Mouse (Mus musculus): Measurements from ENCODE around the gene Map9. TPM values are rescaled to one million over a fixed set of nuclear protein-coding genes. Genes with fewer than 3 reads are reported as not detected.
"Not testable (repeated sequence)": the region's sequence is repeated elsewhere in the genome, so short reads cannot be mapped to it uniquely, and the experiment has no call there.

Map9 gene
- 46.1 and 47.1 TPM in 2 replicates for polyA plus RNA-seq (2015; fragmentation: Nextera tagmentation; extraction: Ambion mirVana)

DNA sequence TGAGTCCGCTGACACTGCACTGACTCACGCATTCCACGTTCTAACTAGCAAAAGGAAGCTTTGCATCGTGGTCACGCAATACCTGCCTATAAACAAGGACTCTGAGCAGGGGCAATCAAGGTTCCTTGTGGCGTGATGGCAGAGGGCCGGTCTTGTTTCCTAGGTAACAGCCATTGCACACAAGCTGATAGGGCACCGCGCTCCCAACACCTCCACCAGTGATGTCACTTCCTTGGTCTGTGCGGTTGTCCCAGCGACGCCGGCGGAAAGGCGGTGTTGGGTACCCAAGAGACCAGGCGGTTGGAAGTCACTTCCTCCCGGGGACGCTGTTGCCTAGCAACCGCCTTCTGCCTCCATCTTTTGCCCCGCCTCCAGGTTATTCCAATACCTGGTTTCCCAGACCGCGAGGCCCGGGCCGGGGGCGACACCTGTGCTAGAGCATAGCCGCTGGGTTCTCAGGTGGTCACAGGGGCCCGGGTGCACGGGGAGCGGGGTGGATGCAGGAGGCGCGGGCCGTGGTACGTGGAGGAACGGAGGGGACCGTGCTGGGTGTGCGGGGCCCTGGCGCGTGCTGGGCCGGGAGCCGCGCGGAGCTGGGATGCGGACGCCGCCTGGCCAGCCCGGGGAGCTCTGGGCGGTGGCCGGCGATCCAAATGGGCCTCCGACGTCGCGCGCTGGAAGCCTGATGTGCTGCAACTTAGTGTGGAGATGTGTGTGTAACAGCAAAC is at the start of gene Map9:
Map9 (plus strand) TSS at position 248 of the 728 bp plus-strand sequence.
- peaks cover 7% of the 10 kb centered on the region for H3K4me1 ChIP-seq (replicated peaks)
- peak within 1 kb of the TSS; percentile 57 for H3K4me2 ChIP-seq
- H3K9ac ChIP-seq, result peak within 1 kb of the TSS; percentile 84
- H3K36me3 ChIP-seq, result peaks cover 17% of the 10 kb centered on the region
- H3K9me3 ChIP-seq, result no peaks in the 10 kb centered on the region
- peak within 1 kb of the TSS; percentile 86 for H3K4me3 ChIP-seq
- 0 out of 2 replicates have a peak, but pooled peaks cover 2% of the 10 kb centered on the region for H3K27me3 ChIP-seq
- H3K27ac ChIP-seq, result peak within 1 kb of the TSS; percentile 86
- WGBS, result 0% methylated on average over 54 of the region's 54 CpGs
- peak; percentile 100 for ATAC-seq (ENCODE audit: low FRiP score)

DNA sequence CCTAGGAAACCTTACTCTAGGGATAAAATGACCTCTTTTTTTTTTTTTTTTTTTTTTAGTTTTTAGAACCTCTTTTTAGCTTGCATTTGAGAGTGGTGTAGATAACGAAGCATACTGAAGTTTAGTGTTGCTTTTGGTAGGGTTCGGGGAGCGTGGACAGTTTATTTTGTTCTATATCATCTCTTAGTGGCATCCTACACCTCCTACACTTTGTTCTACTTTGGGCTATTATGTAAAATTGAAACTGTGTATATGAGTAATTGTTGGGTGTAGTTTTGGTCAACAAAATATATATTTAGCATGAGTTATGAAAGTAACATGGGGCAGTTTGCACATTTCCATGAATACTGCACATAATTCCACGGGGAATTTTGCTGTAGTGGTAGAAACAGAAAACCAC is 42.1 kb upstream of the Map9 start:
- H3K36me3 ChIP-seq, result no peaks in the 10 kb centered on the region
- no peak overlapping the region for H3K27ac ChIP-seq
- no peak overlapping the region for H3K4me2 ChIP-seq
- no peaks in the 10 kb centered on the region for H3K9me3 ChIP-seq
- no peak for ATAC-seq (ENCODE audit: low FRiP score)
- no peak overlapping the region for H3K9ac ChIP-seq
- WGBS, result 92% methylated on average over 4 of the region's 4 CpGs
- no peak overlapping the region for H3K4me3 ChIP-seq
- H3K27me3 ChIP-seq, result no peaks in the 10 kb centered on the region
- no peaks in the 10 kb centered on the region for H3K4me1 ChIP-seq (replicated peaks)

- not testable (repeated sequence) for H3K4me3 ChIP-seq; ATAC-seq (ENCODE audit: low FRiP score); H3K9me3 ChIP-seq; H3K27me3 ChIP-seq; H3K4me1 ChIP-seq (replicated peaks); H3K27ac ChIP-seq; H3K9ac ChIP-seq; H3K36me3 ChIP-seq; H3K4me2 ChIP-seq
- 97% methylated on average over 1 of the region's 1 CpGs for WGBS
Observed at GRCm38 (mm10) chr3:82326736-82327135, 31.1 kb upstream of the Map9 start.

DNA sequence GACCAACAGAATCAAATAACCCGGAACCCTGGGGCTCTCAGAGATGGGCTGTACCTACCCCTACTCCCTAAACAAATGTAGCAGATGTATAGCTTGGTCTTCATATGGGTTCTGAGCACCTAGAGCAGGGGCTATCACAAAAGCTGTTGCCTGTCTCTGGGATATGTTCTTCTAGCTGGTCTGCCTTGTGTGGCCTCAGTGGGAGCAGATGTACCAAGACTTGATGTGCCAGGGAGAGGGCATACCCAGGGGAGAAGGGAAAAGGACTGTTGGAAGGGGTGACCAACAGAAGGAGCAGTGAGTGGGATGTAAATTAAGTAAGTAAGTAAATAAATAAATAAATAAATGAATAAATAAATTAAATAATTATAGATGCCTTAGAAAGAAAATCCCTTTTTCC is 25.8 kb upstream of the Map9 start:
- H3K4me1 ChIP-seq (replicated peaks), result peaks cover 4% of the 10 kb centered on the region; the same call in 1 of the 2 replicates
- no peak overlapping the region for H3K4me3 ChIP-seq
- H3K4me2 ChIP-seq, result no peak overlapping the region
- 100% methylated on average over 1 of the region's 1 CpGs for WGBS
- H3K27ac ChIP-seq, result no peak overlapping the region
- H3K9ac ChIP-seq, result no peak overlapping the region
- no peaks in the 10 kb centered on the region for H3K36me3 ChIP-seq
- no peaks in the 10 kb centered on the region for H3K9me3 ChIP-seq
- no peak for ATAC-seq (ENCODE audit: low FRiP score)
- H3K27me3 ChIP-seq, result no peaks in the 10 kb centered on the region

DNA sequence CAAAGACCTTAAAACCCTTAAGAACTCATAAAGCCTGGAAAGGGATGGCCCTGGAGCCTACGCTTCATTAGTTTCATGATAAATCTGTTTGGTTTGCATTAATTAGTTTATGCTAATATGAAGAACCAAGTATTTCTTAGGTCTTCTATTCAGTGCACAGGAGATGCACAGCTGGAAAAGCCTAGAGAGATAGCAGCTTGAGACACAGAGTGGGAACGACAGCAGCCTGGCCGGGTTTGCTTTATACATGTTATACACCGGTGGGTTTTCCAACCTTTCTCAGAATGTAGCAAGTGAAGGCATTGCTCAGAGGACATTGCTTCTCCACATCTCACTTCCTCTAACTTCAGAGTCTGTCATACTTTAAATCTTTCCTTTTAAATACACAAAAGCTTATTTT is 25.3 kb upstream of the Map9 start:
- H3K4me2 ChIP-seq, result no peak overlapping the region
- no peak overlapping the region for H3K9ac ChIP-seq
- peaks cover 4% of the 10 kb centered on the region; the same call in 1 of the 2 replicates for H3K4me1 ChIP-seq (replicated peaks)
- peak; percentile 54 for ATAC-seq (ENCODE audit: low FRiP score)
- no peaks in the 10 kb centered on the region for H3K27me3 ChIP-seq
- H3K36me3 ChIP-seq, result no peaks in the 10 kb centered on the region
- 72% methylated on average over 4 of the region's 4 CpGs for WGBS
- no peak overlapping the region for H3K4me3 ChIP-seq
- H3K27ac ChIP-seq, result no peak overlapping the region
- no peaks in the 10 kb centered on the region for H3K9me3 ChIP-seq

DNA sequence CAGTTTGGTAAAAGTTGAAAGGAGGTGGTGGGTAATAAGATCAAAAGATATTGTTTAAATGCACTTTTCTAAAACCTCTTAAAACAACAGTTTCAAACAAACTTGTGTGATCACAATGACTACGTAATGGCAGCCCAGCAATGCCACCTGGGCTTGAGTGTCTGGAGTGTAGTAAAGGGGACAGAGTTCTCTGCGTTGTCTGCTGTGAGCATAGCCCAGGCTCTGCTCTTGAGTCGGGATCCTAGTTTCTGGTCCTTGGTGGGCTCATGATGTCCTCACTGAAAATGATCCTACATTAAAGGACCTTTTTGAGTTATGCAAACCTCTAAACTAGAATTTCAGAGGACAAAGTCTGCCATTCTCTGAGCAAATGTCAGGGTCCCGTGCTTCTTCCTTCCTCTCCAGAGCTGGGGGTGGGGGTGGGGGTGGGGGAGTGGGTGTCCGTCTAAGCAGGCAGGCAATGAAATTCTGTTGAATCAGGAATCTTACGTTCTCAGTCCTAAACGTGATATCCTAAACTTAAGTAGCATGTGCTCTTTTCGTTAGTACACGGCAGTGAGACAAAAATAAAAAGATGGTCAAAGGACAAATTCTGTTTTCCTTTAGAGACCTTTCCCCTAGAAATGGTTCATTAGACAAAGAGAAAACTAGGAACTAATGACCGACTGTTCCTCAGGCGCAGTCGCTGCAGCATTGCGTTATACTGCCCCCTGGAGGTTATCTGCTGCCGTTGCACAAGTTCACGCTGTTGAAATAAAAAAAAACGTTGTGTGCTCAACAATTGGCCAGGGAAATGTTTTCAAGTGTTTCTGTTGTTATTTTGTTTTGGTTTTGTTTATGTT is 24.5 kb upstream of the Map9 start:
- Histone ChIP-seq H3K36me3 (no peaks in the 10 kb centered on the region), H3K9me3 (no peaks in the 10 kb centered on the region), H3K9ac (no peak overlapping the region), H3K4me3 (peak overlapping the region; percentile 31), H3K4me2 (peak overlapping the region; percentile 50), H3K4me1 (replicated peaks) (peaks cover 4% of the 10 kb centered on the region; the same call in 1 of the 2 replicates), H3K27me3 (no peaks in the 10 kb centered on the region), H3K27ac (no peak overlapping the region)
- ATAC-seq (ENCODE audit: low FRiP score), result peak; percentile 79
- 11% methylated on average over 16 of the region's 16 CpGs for WGBS

- Histone ChIP-seq H3K27ac (no peak overlapping the region), H3K4me1 (replicated peaks) (no peaks in the 10 kb centered on the region), H3K36me3 (no peaks in the 10 kb centered on the region), H3K27me3 (no peaks in the 10 kb centered on the region), H3K9ac (no peak overlapping the region), H3K9me3 (no peaks in the 10 kb centered on the region), H3K4me2 (no peak overlapping the region), H3K4me3 (no peak overlapping the region)
- no peak for ATAC-seq (ENCODE audit: low FRiP score)
- 67% methylated on average over 10 of the region's 10 CpGs for WGBS
Observed at GRCm38 (mm10) chr3:82340111-82340510, 17.7 kb upstream of the Map9 start.

GRCm38 (mm10) chr3:82348277-82348860 is 9.5 kb upstream of the Map9 start:
- WGBS, result 67% methylated on average over 2 of the region's 2 CpGs
- Histone ChIP-seq H3K36me3 (no peaks in the 10 kb centered on the region), H3K27me3 (no peaks in the 10 kb centered on the region; the same call in 1 of the 2 replicates), H3K9ac (no peak overlapping the region), H3K4me3 (no peak overlapping the region), H3K9me3 (no peaks in the 10 kb centered on the region), H3K4me2 (no peak overlapping the region), H3K4me1 (replicated peaks) (no peaks in the 10 kb centered on the region), H3K27ac (no peak overlapping the region)
- no peak for ATAC-seq (ENCODE audit: low FRiP score)

DNA sequence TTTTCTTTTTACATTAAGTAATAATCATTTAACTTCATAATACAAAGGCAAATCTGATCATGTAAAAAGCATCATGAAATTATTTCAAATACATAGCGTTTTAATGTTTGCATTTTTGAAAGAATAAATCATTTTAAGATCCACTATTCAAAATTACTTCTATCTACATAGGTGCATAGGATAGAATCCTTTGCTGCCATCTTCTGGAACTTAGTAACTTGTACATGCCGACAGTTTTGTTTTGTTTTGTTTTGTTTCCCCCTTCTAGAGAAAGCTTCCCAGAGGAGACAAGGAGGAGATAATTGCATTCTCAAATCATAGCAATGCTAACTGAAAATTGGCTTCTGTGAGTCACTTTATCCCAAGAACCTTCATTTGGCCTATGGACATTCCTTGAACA is 7.5 kb upstream of the Map9 start:
- H3K27ac ChIP-seq, result no peak overlapping the region
- no peaks in the 10 kb centered on the region for H3K4me1 ChIP-seq (replicated peaks)
- H3K4me2 ChIP-seq, result no peak overlapping the region
- H3K4me3 ChIP-seq, result no peak overlapping the region
- no peak for ATAC-seq (ENCODE audit: low FRiP score)
- no peaks in the 10 kb centered on the region for H3K9me3 ChIP-seq
- H3K36me3 ChIP-seq, result no peaks in the 10 kb centered on the region
- no peak overlapping the region for H3K9ac ChIP-seq
- H3K27me3 ChIP-seq, result peaks cover 2% of the 10 kb centered on the region; the same call in 1 of the 2 replicates
- 46% methylated on average over 2 of the region's 2 CpGs for WGBS

- Histone ChIP-seq H3K27ac (peak overlapping the region; percentile 83), H3K27me3 (peaks cover 2% of the 10 kb centered on the region; the same call in 1 of the 2 replicates), H3K9me3 (no peaks in the 10 kb centered on the region), H3K4me2 (peak overlapping the region; percentile 57), H3K9ac (peak overlapping the region; percentile 57; the same call in 1 of the 2 replicates), H3K4me1 (replicated peaks) (peaks cover 7% of the 10 kb centered on the region), H3K4me3 (peak overlapping the region; percentile 86), H3K36me3 (peaks cover 16% of the 10 kb centered on the region)
- ATAC-seq (ENCODE audit: low FRiP score), result peak; percentile 36
- WGBS, result 0% methylated on average over 4 of the region's 5 CpGs
Observed at GRCm38 (mm10) chr3:82357340-82357739, 504 bp upstream of the Map9 start.

GRCm38 (mm10) chr3:82359036-82359435 is 1.2 kb downstream of the Map9 start:
- no peak for ATAC-seq (ENCODE audit: low FRiP score)
- Histone ChIP-seq H3K4me3 (peak overlapping the region; percentile 86), H3K9me3 (no peaks in the 10 kb centered on the region), H3K27ac (no peak overlapping the region), H3K36me3 (peaks cover 25% of the 10 kb centered on the region), H3K4me1 (replicated peaks) (peaks cover 7% of the 10 kb centered on the region), H3K4me2 (peak overlapping the region; percentile 57), H3K9ac (no peak overlapping the region), H3K27me3 (0 out of 2 replicates have a peak, but pooled peaks cover 2% of the 10 kb centered on the region)
- 91% methylated on average over 8 of the region's 8 CpGs for WGBS

GRCm38 (mm10) chr3:82362452-82362851 is 4.6 kb downstream of the Map9 start:
- H3K27me3 ChIP-seq, result no peaks in the 10 kb centered on the region
- no peaks in the 10 kb centered on the region for H3K9me3 ChIP-seq
- no peak overlapping the region for H3K4me2 ChIP-seq
- no peak overlapping the region for H3K4me3 ChIP-seq
- H3K36me3 ChIP-seq, result peaks cover 39% of the 10 kb centered on the region
- no peak for ATAC-seq (ENCODE audit: low FRiP score)
- H3K4me1 ChIP-seq (replicated peaks), result peaks cover 12% of the 10 kb centered on the region
- no peak overlapping the region for H3K27ac ChIP-seq
- no peak overlapping the region for H3K9ac ChIP-seq
- 52% methylated on average over 4 of the region's 4 CpGs for WGBS
